Comparison of ENCODE assay signal across 8 mouse cellular contexts in the genomic region with DNA sequence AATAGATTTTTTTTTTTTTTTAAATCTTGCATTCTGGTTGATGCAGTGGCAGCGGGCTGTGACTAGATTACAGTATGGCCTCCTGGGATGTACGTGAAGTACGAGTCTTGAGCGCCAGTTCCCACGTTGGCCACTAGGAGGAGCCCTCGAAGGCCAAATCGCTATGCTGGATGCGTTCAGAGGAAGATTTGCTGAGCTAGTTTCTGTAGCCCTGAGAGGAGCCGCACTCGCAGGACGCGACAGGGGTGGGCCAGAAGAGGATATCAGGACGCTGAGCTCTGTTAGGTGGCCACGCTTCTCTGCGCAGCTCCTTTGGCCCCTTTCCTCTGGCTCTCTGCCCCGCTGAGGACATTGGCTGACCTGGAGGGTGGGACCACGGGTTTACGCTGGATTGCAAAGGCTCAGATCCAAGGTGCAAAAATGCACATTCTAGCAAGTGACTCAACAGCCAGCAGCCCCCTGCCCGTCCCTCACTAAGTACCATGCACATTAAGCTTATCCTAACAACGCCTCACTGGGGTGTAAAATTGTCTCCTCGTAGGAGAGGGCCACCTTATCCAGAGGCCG. TPM values are rescaled to one million over a fixed set of nuclear protein-coding genes. Genes with fewer than 3 reads are reported as not detected.
A peak's percentile ranks its signal among the peaks of the same experiment; 100 is the strongest.
DNase-seq lines count a peak whose midpoint lies in the region; ATAC-seq and TF ChIP-seq lines count a peak whose summit lies in the region.

No protein-coding gene starts in this region.

- H3K27ac ChIP-seq in ES-Bruce4 (ENCODE audit: insufficient read depth, low read length), result no peak overlapping the region
- H3K27ac ChIP-seq in forebrain, embryonic 13.5 days, result no peak overlapping the region
- no peak overlapping the region for H3K27ac ChIP-seq in liver, embryonic 16.5 days (ENCODE audit: low read length)
- H3K27ac ChIP-seq in neural tube, embryonic 12.5 days, result no peak overlapping the region
- no peak overlapping the region for H3K27ac ChIP-seq in stomach, postnatal 0 days (replicated peaks)

- no peaks in the 10 kb centered on the region for H3K36me3 ChIP-seq in ES-Bruce4 (ENCODE audit: control insufficient read depth, insufficient read depth, low read length, poor library complexity, severe bottlenecking)
- H3K36me3 ChIP-seq in forebrain, embryonic 13.5 days (ENCODE audit: poor library complexity, severe bottlenecking), result no peaks in the 10 kb centered on the region
- H3K36me3 ChIP-seq in liver, embryonic 16.5 days (ENCODE audit: control insufficient read depth, insufficient read depth), result no peaks in the 10 kb centered on the region
- no peaks in the 10 kb centered on the region for H3K36me3 ChIP-seq in neural tube, embryonic 12.5 days
- no peaks in the 10 kb centered on the region for H3K36me3 ChIP-seq in stomach, postnatal 0 days (ENCODE audit: control insufficient read depth, insufficient read depth, low read length)

- TF ChIP-seq EP300 in ES-Bruce4 (IDR thresholded peaks at IDR 0.05; ENCODE audit: insufficient read depth, low read depth, low read length), result no peak
- no peak for TF ChIP-seq EP300 in stomach, postnatal 0 days (optimal IDR thresholded peaks at IDR 0.05)

- peak; percentile 96 for TF ChIP-seq CTCF in ES-Bruce4 (IDR thresholded peaks at IDR 0.05; ENCODE audit: low read depth, low read length)
- peak; percentile 97 for TF ChIP-seq CTCF in stomach, postnatal 0 days (IDR thresholded peaks at IDR 0.05; ENCODE audit: low read depth)

- H3K9me3 ChIP-seq in ES-Bruce4 (replicated peaks; ENCODE audit: control insufficient read depth, insufficient read depth, low read length, poor library complexity, severe bottlenecking), result no peaks in the 10 kb centered on the region
- no peaks in the 10 kb centered on the region for H3K9me3 ChIP-seq in forebrain, embryonic 13.5 days (replicated peaks)
- H3K9me3 ChIP-seq in liver, embryonic 16.5 days (replicated peaks; ENCODE audit: control insufficient read depth, low read length), result no peaks in the 10 kb centered on the region
- H3K9me3 ChIP-seq in neural tube, embryonic 12.5 days, result no peaks in the 10 kb centered on the region
- no peaks in the 10 kb centered on the region for H3K9me3 ChIP-seq in stomach, postnatal 0 days (ENCODE audit: control insufficient read depth, low read length)

- H3K27me3 ChIP-seq in ES-Bruce4 (ENCODE audit: control insufficient read depth, insufficient read depth, low read length, poor library complexity, severe bottlenecking), result no peaks in the 10 kb centered on the region
- H3K27me3 ChIP-seq in forebrain, embryonic 13.5 days, result no peaks in the 10 kb centered on the region
- H3K27me3 ChIP-seq in liver, embryonic 16.5 days (ENCODE audit: control insufficient read depth, insufficient read depth, low read depth, low read length), result no peaks in the 10 kb centered on the region
- H3K27me3 ChIP-seq in neural tube, embryonic 12.5 days (replicated peaks), result no peaks in the 10 kb centered on the region
- no peaks in the 10 kb centered on the region for H3K27me3 ChIP-seq in stomach, postnatal 0 days (ENCODE audit: control insufficient read depth, insufficient read depth, low read length)

- no peak overlapping the region for H3K9ac ChIP-seq in ES-Bruce4 (ENCODE audit: low read depth, poor library complexity, severe bottlenecking)
- peak overlapping the region; percentile 61 for H3K9ac ChIP-seq in forebrain, embryonic 13.5 days
- peak overlapping the region; percentile 37; the same call in 1 of the 2 replicates for H3K9ac ChIP-seq in liver, embryonic 16.5 days (ENCODE audit: low read depth, low read length)
- H3K9ac ChIP-seq in neural tube, embryonic 12.5 days, result peak overlapping the region; percentile 55
- H3K9ac ChIP-seq in stomach, postnatal 0 days (ENCODE audit: low read length), result peak overlapping the region; percentile 38; the same call in 1 of the 2 replicates

- intact Hi-C loops in heart, postnatal 10 days (cut with DNase I), result loop anchor here (1.0 to 10.0 kb wide), 3 partner anchors 184 to 288 kb away; no protein-coding TSS in a partner anchor

- 13% methylated on average over 22 of the region's 22 CpGs for WGBS in forebrain, embryonic 13.5 days
- WGBS in liver, embryonic 16.5 days (ENCODE audit: insufficient replicate concordance), result 7% methylated on average over 22 of the region's 22 CpGs
- WGBS in neural tube, embryonic 12.5 days, result 10% methylated on average over 22 of the region's 22 CpGs
- 11% methylated on average over 22 of the region's 22 CpGs for WGBS in stomach, postnatal 0 days

- TF ChIP-seq POLR2A in ES-Bruce4 (IDR thresholded peaks at IDR 0.05; ENCODE audit: insufficient read depth, low read length), result no peak

- DNase-seq in c-Kit-positive CD71-positive TER-119-positive erythroid progenitor cells, embryonic 14.5 days (ENCODE audit: low spot score), result peak; percentile 74
- DNase-seq in heart, postnatal 10 days, result peak; percentile 90 to 94
- peak; percentile 95 to 96 for DNase-seq in kidney, postnatal 4 days
- peak; percentile 85 for DNase-seq in stomach, postnatal 0 days (ENCODE audit: low spot score)

- no peaks in the 10 kb centered on the region for H3K4me1 ChIP-seq in ES-Bruce4 (ENCODE audit: control insufficient read depth, insufficient read depth, low read length)
- 0 out of 2 replicates have a peak, but pooled peaks cover 3% of the 10 kb centered on the region for H3K4me1 ChIP-seq in forebrain, embryonic 13.5 days
- peaks cover 5% of the 10 kb centered on the region; the same call in 1 of the 2 replicates for H3K4me1 ChIP-seq in liver, embryonic 16.5 days (ENCODE audit: control insufficient read depth, low read depth, low read length)
- no peaks in the 10 kb centered on the region for H3K4me1 ChIP-seq in neural tube, embryonic 12.5 days
- no peaks in the 10 kb centered on the region for H3K4me1 ChIP-seq in stomach, postnatal 0 days (replicated peaks; ENCODE audit: control insufficient read depth, insufficient read depth)

- H3K4me2 ChIP-seq in forebrain, embryonic 13.5 days, result peak overlapping the region; percentile 63
- H3K4me2 ChIP-seq in liver, embryonic 16.5 days (ENCODE audit: low read depth, low read length), result peak overlapping the region; percentile 43
- peak overlapping the region; percentile 64 for H3K4me2 ChIP-seq in neural tube, embryonic 12.5 days (replicated peaks)
- peak overlapping the region; percentile 55 for H3K4me2 ChIP-seq in stomach, postnatal 0 days (replicated peaks; ENCODE audit: low read depth)

- H3K4me3 ChIP-seq in ES-Bruce4 (ENCODE audit: low read depth, low read length), result peak overlapping the region; percentile 50
- H3K4me3 ChIP-seq in forebrain, embryonic 13.5 days, result peak overlapping the region; percentile 28
- H3K4me3 ChIP-seq in liver, embryonic 16.5 days (ENCODE audit: low read depth, low read length), result peak overlapping the region; percentile 22
- H3K4me3 ChIP-seq in neural tube, embryonic 12.5 days, result peak overlapping the region; percentile 22; the same call in 1 of the 2 replicates
- no peak overlapping the region for H3K4me3 ChIP-seq in stomach, postnatal 0 days (ENCODE audit: low read depth, low read length)

- peak; percentile 78 for ATAC-seq in forebrain, embryonic 13.5 days
- peak; percentile 40 for ATAC-seq in liver, embryonic 16.5 days (ENCODE audit: low read depth)
- peak; percentile 74 for ATAC-seq in neural tube, embryonic 12.5 days (ENCODE audit: low FRiP score, low read depth)
- peak; percentile 56 for ATAC-seq in stomach, postnatal 0 days (ENCODE audit: low FRiP score, low TSS enrichment)

RNA-seq across cellular contexts. Expression of gene Hnf4a, which starts 28.4 kb away (rescaled TPM):
- polyA plus RNA-seq in ES-Bruce4 (2011; ENCODE audit: insufficient read depth, insufficient read length, low read depth, missing spikeins), result not detected in 2 replicates
- not detected in 2 replicates for polyA plus RNA-seq in forebrain, embryonic 13.5 days (2015; fragmentation: Nextera tagmentation; extraction: Ambion mirVana)
- not detected for total RNA-seq in heart, postnatal 10 days (2021)
- 18.8 and 21.1 TPM in 2 replicates for polyA plus RNA-seq in liver, embryonic 16.5 days (2015; fragmentation: Nextera tagmentation; extraction: Ambion mirVana)
- polyA plus RNA-seq in neural tube, embryonic 12.5 days (2016; fragmentation: Nextera tagmentation; extraction: Ambion mirVana), result not detected in 2 replicates
- 24.2 and 27.7 TPM in 2 replicates for polyA plus RNA-seq in stomach, postnatal 0 days (2015; fragmentation: Nextera tagmentation; extraction: Ambion mirVana)

RNA-seq across cellular contexts. Expression of gene R3hdml, which starts 42.9 kb away (rescaled TPM):
- polyA plus RNA-seq in ES-Bruce4 (2011; ENCODE audit: insufficient read depth, insufficient read length, low read depth, missing spikeins), result not detected in 2 replicates
- 0.16 TPM in 1 of 2 replicates, not detected in the other for polyA plus RNA-seq in forebrain, embryonic 13.5 days (2015; fragmentation: Nextera tagmentation; extraction: Ambion mirVana)
- total RNA-seq in heart, postnatal 10 days (2021), result not detected
- polyA plus RNA-seq in liver, embryonic 16.5 days (2015; fragmentation: Nextera tagmentation; extraction: Ambion mirVana), result not detected in 2 replicates
- not detected in 2 replicates for polyA plus RNA-seq in neural tube, embryonic 12.5 days (2016; fragmentation: Nextera tagmentation; extraction: Ambion mirVana)
- 0.23 and 0.40 TPM in 2 replicates for polyA plus RNA-seq in stomach, postnatal 0 days (2015; fragmentation: Nextera tagmentation; extraction: Ambion mirVana)

Comparison
In these comparisons a context has a peak if more than half of its experiments do, and no peak if none do; other contexts are left out.
1. RNA of gene Hnf4a, which starts 28.4 kb away (polyA plus RNA-seq): 24.2 to 27.7 TPM in stomach, postnatal 0 days and 18.8 to 21.1 TPM in liver, embryonic 16.5 days; not detected in ES-Bruce4, not detected in forebrain, embryonic 13.5 days and not detected in neural tube, embryonic 12.5 days; every median in the first group is over 10 times any median in the second.
2. Peak in every context shown above with its lines, with median percentiles within 50 percentile points of each other: DNase-seq, ATAC-seq and H3K4me2 ChIP-seq.